Mouse (Mus musculus): ENCODE measurements around the gene Lamp2.
"Not testable (repeated sequence)": the region's sequence is repeated elsewhere in the genome, so short reads cannot be mapped to it uniquely, and the experiment has no call there.

The Lamp2 gene

DNA sequence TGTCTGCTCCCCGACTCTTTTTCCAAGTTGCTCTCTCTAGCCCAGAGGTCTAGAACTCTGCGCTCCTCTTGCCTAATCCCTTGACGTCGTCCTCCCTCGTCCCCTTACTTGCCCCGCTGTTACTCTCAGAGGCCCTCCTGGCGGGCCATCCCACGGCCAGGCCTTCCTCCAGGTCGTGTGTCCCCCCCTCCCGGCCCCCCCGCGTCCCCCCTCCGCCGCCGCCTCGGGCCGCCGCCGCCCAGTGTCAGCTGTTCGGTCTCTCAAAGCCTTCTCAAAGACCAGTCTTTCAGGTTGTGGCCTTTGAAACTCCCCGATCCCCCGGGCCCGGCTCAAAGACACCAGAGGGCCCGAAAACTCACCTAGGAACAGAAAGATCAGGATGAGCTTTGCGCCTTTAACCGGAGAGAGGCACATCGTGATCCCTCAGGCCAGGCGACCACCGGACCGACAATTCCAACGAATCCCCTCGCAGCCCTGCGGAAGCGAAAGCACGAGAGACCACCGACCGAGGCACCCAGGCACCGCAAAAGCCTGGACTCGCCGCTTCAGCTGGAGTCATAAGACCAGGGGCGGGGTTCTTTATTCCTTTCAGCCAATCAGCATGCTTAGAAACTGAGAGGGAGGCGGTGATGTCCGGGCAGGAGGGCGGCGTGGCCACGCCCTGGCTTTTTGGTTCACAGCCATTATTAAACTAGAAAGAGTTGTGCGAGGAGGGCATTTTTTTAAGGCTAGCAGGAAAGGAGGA lies at the start of gene Lamp2:
Gene Lamp2 (minus strand): TSS at position 565 of the 745 bp plus-strand sequence.
- DNase-seq (ENCODE audit: low spot score in 2 of 2): peak; percentile 66 to 72

GRCm38 (mm10) chrX:38504846-38505245 lies 48.6 kb upstream of the Lamp2 start:
- no peak for DNase-seq (ENCODE audit: low spot score in 2 of 2)

DNA sequence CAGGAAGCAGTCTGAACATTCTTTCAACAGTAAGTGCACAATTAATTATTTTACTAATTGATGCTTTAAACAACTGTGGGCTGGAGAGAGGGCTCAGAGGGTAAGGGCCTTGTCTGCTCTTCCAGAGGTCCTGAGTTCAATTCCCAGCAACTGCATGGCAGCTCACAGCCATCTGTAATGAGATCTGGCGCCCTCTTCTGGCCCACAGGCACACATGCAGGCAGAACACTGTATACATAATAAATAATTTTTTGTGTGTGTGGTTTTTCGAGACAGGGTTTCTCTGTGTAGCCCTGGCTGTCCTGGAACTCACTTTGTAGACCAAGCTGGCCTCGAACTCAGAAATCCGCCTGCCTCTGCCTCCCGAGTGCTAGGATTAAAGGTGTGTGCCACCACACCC lies 45.9 kb upstream of the Lamp2 start:
- DNase-seq (ENCODE audit: low spot score in 2 of 2): not testable (repeated sequence)

DNA sequence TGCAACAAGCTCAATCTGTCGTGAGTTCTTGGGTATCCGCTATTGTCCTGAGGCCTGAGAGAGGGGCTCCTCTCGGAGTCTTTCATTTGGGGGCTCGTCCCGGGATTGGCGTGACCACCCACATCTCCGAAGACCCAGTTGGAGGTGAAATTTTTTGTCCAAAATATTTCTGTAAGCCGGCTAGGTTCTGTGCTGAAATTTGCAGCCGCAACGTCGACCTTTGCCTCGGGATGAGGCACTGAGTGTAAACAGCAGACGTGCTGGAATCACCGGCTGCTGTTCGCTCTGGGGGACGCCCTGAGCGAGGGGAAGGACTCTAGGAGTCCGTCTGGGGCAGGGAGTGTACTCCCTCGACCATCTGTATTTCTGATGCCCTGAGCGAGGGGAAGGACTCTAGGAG lies 29.2 kb upstream of the Lamp2 start:
- DNase-seq (ENCODE audit: low spot score in 2 of 2): not testable (repeated sequence)

DNA sequence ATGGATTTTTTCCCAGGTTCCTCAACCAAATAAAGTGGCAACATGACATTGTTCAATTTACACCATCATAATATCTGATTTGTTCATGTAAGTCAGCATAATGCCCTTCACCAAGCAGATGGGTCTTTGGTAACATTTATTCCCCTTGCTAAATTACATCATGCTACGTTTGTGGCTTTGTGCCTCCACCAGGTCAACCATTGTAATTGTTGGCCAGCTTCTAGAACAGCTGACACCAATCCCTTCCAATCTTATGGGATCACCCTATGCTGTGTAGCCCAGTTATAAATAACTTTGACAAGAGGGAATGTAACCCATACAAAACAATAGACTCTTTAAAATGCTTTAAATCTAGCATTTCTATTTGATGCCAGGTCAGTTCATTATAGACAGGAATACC lies 22.3 kb upstream of the Lamp2 start:
- no peak for DNase-seq (ENCODE audit: low spot score in 2 of 2)

- peak; percentile 55 to 57 for DNase-seq (ENCODE audit: low spot score in 2 of 2)
These were observed 17.5 kb upstream of the Lamp2 start for GRCm38 (mm10) chrX:38473537-38474299.

DNA sequence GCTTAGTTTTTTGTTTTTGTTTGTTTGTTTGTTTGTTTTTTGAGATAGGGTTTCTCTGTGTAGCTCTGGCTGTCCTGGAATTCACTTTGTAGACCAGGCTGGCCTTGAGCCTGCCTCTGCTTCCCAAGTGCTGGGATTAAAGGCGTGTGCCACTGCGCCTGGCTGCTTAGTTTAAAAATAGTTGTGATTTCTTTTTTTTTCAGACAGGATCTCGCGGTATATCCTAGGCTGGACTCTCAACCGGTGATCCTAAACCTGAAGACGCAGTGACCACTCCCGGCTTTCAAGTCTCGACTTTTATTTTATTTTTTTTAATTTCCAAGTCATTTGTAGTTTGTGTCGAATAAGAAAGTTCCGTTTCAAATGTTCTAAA lies 16.9 kb upstream of the Lamp2 start:
- no peak for DNase-seq (ENCODE audit: low spot score in 2 of 2)

DNA sequence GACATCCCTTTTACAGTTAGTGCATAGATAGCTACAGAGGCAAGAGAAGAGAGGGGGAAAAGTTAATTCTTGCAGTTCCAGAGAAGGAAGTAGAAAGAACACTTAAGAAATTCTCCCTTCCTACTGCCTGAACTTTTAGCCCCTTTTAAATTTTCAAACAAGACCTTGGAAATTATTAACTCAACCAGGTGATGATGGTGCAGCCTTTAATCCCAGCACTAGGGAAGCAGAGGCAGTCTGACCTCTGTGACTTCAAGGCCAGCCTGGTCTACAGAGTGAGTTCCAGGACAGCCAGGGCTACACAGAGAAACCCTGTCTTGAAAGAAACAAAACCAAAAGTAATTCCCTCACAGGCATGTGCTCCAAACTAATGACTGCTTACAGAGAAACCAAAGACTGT lies 10.0 kb upstream of the Lamp2 start:
- DNase-seq (ENCODE audit: low spot score in 2 of 2): no peak

GRCm38 (mm10) chrX:38463160-38463559 lies 6.9 kb upstream of the Lamp2 start:
- no peak for DNase-seq (ENCODE audit: low spot score in 2 of 2)

DNA sequence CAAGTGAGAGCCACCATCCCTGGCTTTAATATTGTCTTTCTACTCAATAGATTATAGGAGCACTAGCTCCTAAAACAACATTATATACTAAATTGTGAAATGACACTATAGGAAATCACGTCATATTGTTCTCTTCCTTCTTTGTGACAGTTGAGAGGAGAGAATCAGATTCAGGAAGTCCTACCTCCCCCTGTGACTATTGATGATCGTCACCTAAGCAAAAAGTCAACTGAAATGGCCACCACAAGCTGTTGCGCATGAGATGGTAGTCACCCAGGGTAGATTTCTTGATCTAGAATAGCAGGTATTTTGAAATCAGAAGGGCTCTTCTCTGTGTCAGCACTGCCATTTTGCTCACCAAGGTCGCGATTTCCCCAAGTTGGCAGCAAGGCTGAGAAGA lies 5.8 kb upstream of the Lamp2 start:
- no peak for DNase-seq (ENCODE audit: low spot score in 2 of 2)

- DNase-seq (ENCODE audit: low spot score in 2 of 2): no peak
These were observed 4.6 kb upstream of the Lamp2 start for GRCm38 (mm10) chrX:38460887-38461286.

GRCm38 (mm10) chrX:38459076-38459475 lies 2.8 kb upstream of the Lamp2 start:
- DNase-seq (ENCODE audit: low spot score in 2 of 2): no peak

DNA sequence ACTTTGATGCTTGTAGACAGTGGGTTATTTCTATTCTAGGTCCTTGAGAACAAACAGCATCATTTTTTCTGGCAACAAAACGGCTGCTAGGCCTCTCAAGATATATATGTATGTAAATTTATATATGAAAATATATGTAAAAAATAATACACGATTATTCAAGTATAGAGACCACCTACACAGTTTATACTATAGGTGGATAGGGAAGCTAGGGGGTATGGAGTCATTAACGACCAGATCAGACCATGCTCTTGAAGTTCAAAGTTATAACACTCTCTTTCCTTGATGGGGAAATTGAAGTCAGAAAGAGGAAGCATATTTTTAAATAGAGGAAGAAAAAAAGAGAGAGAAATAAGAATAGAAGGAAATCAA lies 367 bp upstream of the Lamp2 start:
- DNase-seq (ENCODE audit: low spot score in 2 of 2): no peak

GRCm38 (mm10) chrX:38455474-38455873 lies 780 bp downstream of the Lamp2 start:
- DNase-seq (ENCODE audit: low spot score in 2 of 2): no peak

DNA sequence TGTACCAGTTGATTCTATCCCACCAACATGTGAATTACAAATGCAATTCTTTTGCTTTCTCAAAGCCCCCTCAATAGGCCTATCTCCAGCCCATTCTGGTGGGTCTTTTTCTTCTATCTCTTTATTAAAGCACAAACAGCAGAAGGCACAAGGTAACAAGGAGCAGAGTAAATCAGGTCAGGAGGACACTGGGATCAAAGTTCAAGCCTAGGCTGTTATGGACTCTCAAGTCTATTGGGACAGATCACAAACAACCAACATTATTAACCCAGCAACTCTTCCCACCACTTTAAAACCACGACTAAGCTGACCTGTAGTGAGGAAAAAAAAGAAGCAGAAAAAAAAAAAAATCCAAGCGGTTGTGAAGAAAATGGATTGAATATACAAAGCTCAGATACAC lies 1.4 kb downstream of the Lamp2 start:
- DNase-seq (ENCODE audit: low spot score in 2 of 2): no peak

DNA sequence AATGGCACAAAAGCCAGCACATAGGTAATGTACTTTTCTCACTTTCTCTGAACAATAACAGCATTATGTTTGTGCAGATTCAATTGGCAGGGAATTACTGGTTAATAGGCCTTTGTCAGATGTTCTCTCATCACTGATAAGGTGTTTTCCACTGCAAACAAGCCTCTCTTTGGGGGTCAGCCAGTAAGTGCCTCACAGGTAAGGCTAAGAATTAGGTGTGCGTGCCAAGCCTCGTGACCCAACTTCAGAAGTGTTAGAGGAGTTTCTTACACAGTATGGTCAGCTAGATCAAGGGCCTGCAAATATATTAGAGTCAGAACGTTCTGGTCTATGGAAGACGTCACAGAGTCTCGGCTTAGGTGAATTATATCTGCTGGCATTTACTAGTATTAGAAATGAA lies 2.3 kb downstream of the Lamp2 start:
- DNase-seq (ENCODE audit: low spot score in 2 of 2): no peak

DNA sequence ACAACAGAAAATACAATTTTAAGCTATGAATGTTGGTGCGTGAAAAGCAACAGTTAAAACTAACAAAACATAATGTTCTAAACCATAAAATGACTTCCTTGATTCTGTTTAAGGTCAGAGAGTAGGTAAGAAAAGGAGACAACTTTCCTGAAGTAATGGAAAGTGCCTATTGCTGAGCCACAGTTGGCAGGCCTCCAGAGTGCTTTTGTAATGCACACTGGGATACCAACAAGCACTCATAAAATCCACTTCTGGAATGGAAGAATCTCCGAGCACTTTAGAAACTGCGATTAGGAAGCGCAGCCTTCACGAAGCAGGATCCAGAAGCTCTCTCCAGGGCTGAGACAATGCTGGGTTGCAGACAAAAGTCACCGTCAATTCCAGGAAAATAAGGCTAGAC lies 5.8 kb downstream of the Lamp2 start:
- no peak for DNase-seq (ENCODE audit: low spot score in 2 of 2)

GRCm38 (mm10) chrX:38445705-38446104 lies 10.5 kb downstream of the Lamp2 start:
- DNase-seq (ENCODE audit: low spot score in 2 of 2): no peak

DNA sequence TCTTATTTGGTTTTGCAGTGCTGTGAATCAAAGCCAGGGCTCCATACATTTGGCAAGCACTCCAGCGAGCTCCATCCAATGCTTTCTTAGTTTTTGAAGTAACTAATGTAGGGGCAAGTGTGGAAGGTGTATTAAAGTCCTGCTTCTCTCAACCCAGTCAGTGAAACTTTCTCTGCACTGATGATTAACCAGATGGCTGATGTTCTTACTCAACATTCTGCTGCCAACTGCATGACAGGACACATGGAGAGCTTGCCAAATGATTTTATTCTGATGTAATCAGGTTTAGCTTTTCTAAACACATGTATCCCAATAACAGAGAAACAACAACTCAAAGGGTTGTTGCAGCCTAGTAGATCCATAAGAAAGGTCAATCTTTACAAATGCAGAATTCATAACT lies 13.8 kb downstream of the Lamp2 start:
- no peak for DNase-seq (ENCODE audit: low spot score in 2 of 2)

- no peak for DNase-seq (ENCODE audit: low spot score in 2 of 2)
These were observed 16.6 kb downstream of the Lamp2 start for GRCm38 (mm10) chrX:38439629-38440028.

GRCm38 (mm10) chrX:38438147-38438791 lies 18.0 kb downstream of the Lamp2 start:
- peak; percentile 78 to 80 for DNase-seq (ENCODE audit: low spot score in 2 of 2)

GRCm38 (mm10) chrX:38429455-38429854 lies 26.8 kb downstream of the Lamp2 start:
- DNase-seq (ENCODE audit: low spot score in 2 of 2): no peak
